Mouse (Mus musculus) cerebellum, adult 9-11 months (tissue): ENCODE data around the gene Def6.
A peak's percentile ranks its signal among the peaks of the same experiment; 100 is the strongest.
"Not testable (repeated sequence)": the region's sequence is repeated elsewhere in the genome, so short reads cannot be mapped to it uniquely, and the experiment has no call there.

Source experiments
- DNase-seq: peaks from one replicate; pipeline ENCODE4 v3.0.0; 2022

Gene Def6

DNA sequence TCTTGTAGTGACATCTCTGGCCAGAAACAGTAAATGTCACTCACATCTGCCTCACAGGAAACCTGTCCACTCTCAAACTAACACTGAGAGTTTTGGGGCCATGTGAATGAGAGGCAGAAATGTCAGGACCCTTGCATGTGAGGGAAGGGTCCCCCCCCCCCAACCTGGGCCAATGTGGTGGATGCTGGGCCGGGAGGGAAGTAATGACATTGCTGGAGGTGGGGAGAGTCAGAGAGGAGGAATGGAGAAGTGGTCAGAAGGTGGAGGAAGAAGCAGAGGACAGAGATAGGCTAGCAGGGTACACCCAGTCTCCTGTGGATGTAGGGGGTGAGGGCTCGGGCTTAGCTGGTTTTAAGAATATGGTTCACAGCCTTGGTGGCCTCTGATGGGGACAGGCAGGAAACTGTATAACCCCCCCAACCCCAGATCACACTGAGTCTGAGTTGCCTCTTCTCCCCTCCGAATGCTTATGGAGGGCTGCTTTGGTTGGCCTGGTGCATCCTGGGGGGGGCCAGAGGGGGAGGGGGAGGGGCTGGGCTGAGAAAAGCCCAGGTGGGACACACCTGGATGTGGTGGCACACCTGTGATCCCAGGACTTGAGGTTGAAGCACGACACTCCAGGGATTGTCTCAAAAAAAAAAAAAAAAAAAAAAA lies 2.0 kb downstream of the Def6 start:
- DNase-seq = no peak

GRCm38 (mm10) chr17:28211921-28212341 lies 4.4 kb downstream of the Def6 start:
- no peak for DNase-seq

DNA sequence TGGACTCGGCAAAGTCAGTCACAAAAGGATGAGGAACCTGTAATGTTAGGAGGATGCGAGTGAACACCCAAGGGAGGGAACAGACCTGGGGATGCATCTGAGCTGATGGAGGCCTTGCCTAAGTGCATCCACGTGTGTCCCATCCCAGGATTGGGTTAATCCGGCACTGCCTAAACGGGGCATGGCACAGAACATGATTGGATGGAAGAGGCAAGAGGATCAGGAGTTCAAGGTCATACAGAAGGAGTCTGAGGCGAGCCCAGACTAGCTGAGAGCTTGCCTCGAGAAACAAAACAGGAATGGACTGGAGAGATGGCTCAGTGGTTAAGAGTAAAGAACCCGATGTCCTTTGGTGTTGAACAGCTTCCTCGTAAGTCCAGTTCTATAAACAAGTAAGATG lies 4.8 kb downstream of the Def6 start:
- DNase-seq = no peak

DNA sequence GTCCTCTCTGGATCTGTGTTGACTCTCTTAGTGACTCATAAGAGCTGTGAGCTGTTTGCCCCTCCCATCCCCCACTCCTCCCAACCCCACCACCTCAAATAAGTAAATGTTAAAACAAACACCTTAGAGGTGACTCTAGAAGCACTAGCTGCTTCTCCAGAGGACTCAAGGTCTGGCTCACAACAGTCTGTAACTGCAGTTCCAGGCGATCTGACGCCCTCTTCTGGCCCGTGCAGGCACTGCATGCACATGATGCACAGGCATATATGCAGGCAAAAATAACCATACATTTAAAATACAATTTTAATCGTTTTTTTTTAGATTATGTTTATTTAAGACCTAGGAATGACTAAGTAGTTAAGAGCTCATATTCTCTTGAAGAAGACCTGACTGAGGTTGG lies 5.7 kb downstream of the Def6 start:
- no peak for DNase-seq

DNA sequence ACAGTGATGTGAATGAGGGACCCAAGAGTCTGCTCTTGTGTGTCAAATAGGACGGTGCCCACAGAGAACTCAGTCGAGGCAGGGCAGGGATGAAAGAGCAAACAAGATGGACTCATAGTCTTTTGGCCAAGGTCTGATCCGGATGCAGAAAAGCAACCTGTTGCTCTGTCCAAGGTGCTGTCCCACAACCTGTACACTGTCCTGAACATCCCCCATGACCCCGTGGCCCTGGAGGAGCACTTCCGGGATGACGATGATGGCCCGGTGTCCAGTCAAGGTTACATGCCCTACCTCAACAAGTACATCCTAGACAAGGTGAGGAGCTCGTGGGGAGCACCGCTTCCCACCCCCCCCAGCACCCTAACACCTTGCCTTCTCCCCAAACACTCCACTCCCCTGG lies 9.2 kb downstream of the Def6 start:
- DNase-seq = no peak

GRCm38 (mm10) chr17:28217721-28218649 lies 10.4 kb downstream of the Def6 start:
- DNase-seq = no peak

DNA sequence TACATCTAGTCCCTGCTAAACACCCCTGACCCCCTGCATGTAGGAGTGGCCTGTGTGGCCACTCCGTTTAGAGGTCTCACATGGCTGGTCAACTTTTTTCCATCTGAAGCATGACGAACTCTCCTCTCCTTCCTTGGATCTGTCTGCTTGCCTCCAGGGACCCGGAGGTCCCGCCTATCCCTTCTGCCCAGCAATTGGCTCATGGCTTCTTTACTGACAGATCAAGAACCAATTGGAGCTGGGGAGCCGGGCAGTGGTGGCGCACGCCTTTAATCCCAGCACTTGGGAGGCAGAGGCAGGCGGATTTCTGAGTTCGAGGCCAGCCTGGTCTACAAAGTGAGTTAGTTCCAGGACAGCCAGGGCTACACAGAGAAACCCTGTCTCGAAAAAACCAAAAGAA lies 14.9 kb downstream of the Def6 start:
- DNase-seq = not testable (repeated sequence)

- peak; percentile 97 for DNase-seq
These were observed 16.2 kb downstream of the Def6 start for GRCm38 (mm10) chr17:28223561-28224391.

DNA sequence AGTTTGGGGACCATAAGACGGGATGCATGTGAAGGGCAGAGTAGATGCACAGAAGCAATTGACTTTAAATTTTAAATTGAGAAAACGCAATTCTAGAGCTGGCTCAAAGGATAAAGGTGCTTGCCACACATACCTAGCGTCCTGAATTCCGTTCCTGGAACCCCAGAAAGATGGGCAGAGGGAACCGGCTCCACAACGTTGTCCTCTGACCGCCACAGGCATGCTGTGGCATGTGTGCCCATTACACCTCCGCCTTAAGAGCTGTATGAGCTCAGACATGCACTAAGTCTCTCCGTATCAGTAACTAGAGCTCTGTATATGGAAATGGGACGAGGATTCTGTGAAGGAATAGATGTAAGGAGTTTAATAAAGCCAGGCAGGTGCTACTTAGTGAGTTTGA lies 17.0 kb downstream of the Def6 start:
- DNase-seq = no peak

- DNase-seq = peak; percentile 88
These were observed 18.4 kb downstream of the Def6 start for GRCm38 (mm10) chr17:28226014-28226413.

GRCm38 (mm10) chr17:28230486-28230885 lies 22.9 kb downstream of the Def6 start:
- no peak for DNase-seq

GRCm38 (mm10) chr17:28231026-28231736 lies 23.6 kb downstream of the Def6 start:
- peak; percentile 33 for DNase-seq

DNA sequence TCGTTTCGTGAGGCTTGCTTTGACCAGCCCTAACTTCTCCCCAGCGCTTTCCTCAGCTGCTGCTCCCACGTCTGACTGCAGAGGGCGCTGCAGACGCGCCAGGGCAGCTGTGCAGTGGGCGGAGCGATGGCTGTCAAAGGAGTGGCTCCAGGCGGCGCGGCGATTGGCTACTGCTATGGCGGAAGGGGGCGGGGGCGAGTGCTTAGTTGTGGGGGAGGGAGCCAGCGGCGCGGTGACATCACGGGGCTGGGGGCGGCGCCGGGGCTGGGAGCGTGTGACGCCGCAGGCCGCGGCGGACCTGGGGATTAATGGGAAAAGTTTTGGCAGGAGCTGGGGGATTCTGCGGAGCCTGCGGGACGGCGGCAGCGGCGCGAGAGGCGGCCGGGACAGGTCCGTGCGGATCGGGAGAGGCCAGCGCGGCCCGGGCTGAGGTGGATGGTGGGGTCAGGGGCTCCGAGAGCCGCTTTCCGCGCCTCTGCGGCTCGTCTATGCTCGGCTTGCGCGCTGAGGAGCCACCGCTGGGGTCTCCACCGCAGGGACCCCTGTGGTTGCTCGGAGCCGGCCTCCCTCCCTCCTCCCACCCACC lies 25.0 kb downstream of the Def6 start, which contains the start of gene Ppard:
Gene Ppard, plus strand, starts transcription at position 226 of the 586 bp plus-strand sequence.
- DNase-seq = peak; percentile 95

GRCm38 (mm10) chr17:28233091-28233731 lies 25.6 kb downstream of the Def6 start:
- DNase-seq = peak; percentile 41

DNA sequence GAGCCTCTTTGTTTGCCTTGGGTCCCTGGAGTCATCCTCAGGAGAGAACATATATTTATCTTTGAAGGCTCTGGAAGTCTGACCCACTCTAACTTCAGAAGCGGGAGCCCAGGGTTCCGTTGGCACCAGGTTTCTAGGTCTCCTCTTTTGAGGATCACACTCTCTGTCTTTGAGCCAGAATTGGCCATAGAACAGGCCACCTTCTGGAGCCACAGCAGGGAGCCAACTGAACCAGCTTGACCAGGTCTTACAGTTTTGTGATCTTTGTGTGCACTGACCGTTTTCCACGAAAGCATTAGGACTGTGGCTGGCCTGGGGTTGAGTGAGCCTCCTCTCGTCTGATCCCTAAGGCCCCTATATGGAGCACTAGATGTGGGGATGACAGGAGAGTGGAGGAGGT lies 27.1 kb downstream of the Def6 start:
- DNase-seq = peak; percentile 64

- DNase-seq = no peak
These were observed 28.5 kb downstream of the Def6 start for GRCm38 (mm10) chr17:28235982-28236635.

- no peak for DNase-seq
These were observed 29.0 kb downstream of the Def6 start for GRCm38 (mm10) chr17:28236636-28237015.

GRCm38 (mm10) chr17:28237362-28237761 lies 29.8 kb downstream of the Def6 start:
- no peak for DNase-seq

- DNase-seq = no peak
These were observed 30.3 kb downstream of the Def6 start for GRCm38 (mm10) chr17:28237874-28238273.

GRCm38 (mm10) chr17:28240846-28241245 lies 33.3 kb downstream of the Def6 start:
- DNase-seq = no peak

GRCm38 (mm10) chr17:28242296-28242695 lies 34.7 kb downstream of the Def6 start:
- DNase-seq = no peak
